Mouse (Mus musculus) A20 (cell line): Measurements from ENCODE around the gene Sertad4.

Experiments used
- DNase-seq: peaks from one replicate; pipeline ENCODE4 v3.0.0-alpha.2; 2011; ENCODE audit warnings: low read depth, low spot score

Gene Sertad4

GRCm38 (mm10) chr1:192855474-192856230 is at the start of gene Sertad4:
Sertad4 (minus strand) TSS chr1:192855756.
- no peak for DNase-seq

- DNase-seq, result no peak
Observed at GRCm38 (mm10) chr1:192901516-192901915, 46.0 kb upstream of the Sertad4 start.

GRCm38 (mm10) chr1:192900913-192901312 is 45.4 kb upstream of the Sertad4 start:
- no peak for DNase-seq

GRCm38 (mm10) chr1:192898742-192899141 is 43.2 kb upstream of the Sertad4 start:
- no peak for DNase-seq

- DNase-seq, result no peak
Observed at GRCm38 (mm10) chr1:192897218-192897617, 41.7 kb upstream of the Sertad4 start.

GRCm38 (mm10) chr1:192896076-192896475 is 40.5 kb upstream of the Sertad4 start:
- no peak for DNase-seq

GRCm38 (mm10) chr1:192890716-192891115 is 35.2 kb upstream of the Sertad4 start:
- no peak for DNase-seq

GRCm38 (mm10) chr1:192882617-192883295 is 27.2 kb upstream of the Sertad4 start:
- DNase-seq, result no peak

GRCm38 (mm10) chr1:192880130-192880529 is 24.6 kb upstream of the Sertad4 start:
- DNase-seq, result peak; percentile 3

GRCm38 (mm10) chr1:192879086-192879580 is 23.6 kb upstream of the Sertad4 start:
- no peak for DNase-seq

- no peak for DNase-seq
Observed at GRCm38 (mm10) chr1:192872841-192873240, 17.3 kb upstream of the Sertad4 start.

- no peak for DNase-seq
Observed at GRCm38 (mm10) chr1:192869761-192870160, 14.2 kb upstream of the Sertad4 start.

GRCm38 (mm10) chr1:192864440-192864839 is 8.9 kb upstream of the Sertad4 start:
- no peak for DNase-seq

GRCm38 (mm10) chr1:192861305-192861960 is 5.9 kb upstream of the Sertad4 start:
- DNase-seq, result no peak

- DNase-seq, result no peak
Observed at GRCm38 (mm10) chr1:192860273-192860672, 4.7 kb upstream of the Sertad4 start.

- DNase-seq, result no peak
Observed at GRCm38 (mm10) chr1:192857582-192857981, 2.0 kb upstream of the Sertad4 start.

GRCm38 (mm10) chr1:192856931-192857330 is 1.4 kb upstream of the Sertad4 start:
- no peak for DNase-seq

- peak; percentile 39 for DNase-seq
Observed at GRCm38 (mm10) chr1:192856411-192856810, 855 bp upstream of the Sertad4 start.

GRCm38 (mm10) chr1:192854819-192855271 is 711 bp downstream of the Sertad4 start:
- no peak for DNase-seq

- DNase-seq, result no peak
Observed at GRCm38 (mm10) chr1:192853988-192854818, 1.4 kb downstream of the Sertad4 start.

GRCm38 (mm10) chr1:192853429-192853828 is 2.1 kb downstream of the Sertad4 start:
- no peak for DNase-seq
